1 mouse cellular context compared by ENCODE assay signal in the genomic region with DNA sequence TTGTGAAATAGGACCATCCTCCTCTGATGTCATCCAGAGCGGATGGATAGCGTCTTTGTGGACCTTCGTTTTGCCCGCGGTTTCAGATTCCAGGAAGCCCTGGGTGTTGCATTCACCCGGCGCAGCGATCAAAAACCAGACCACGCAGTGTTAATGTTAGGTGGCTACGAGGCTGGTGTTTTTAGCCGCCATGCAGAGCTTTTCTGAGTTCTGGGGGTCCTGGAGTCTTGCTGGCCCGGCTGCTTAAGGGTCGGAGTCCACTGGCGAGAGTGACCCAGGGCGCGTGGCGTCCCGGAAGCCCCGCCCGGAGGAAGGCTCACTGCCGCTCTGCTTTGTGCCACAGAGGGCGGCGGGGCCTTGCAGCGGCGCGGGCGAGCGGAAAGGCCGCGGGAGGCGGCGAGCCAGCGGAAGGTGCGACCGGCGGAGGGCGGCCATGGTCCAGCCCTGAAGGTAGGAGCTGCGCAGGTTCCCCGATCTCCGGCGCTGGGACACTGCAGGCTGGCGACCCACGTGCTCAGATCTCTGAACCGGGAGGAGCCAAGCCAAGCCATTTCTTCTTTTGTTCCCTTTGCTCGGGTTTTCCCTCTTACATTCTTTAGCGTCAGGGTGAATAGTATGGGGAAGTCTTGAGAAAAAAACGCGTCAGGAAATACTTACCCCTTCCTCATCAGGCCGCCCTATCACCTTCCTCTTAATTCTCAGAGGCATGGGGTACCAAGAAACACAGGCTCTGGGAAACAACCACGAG.
TF ChIP-seq lines count a peak whose summit lies in the region.

No protein-coding gene starts in this region.

TF ChIP-seq in MEL, 35 proteins besides CTCF, POLR2A, EP300 and RAD21 (continued from another document):
- TF ChIP-seq NRF1 (IDR thresholded peaks at IDR 0.05; ENCODE audit: insufficient read depth, low read depth, low read length, poor library complexity, severe bottlenecking) (peak; percentile 30; the same call in 1 of the 2 replicates), CHD1 (IDR thresholded peaks at IDR 0.05; ENCODE audit: low read depth, low read length) (0 out of 2 replicates have a peak, but pooled peaks have one; percentile 64), GATA1 (IDR thresholded peaks at IDR 0.05; ENCODE audit: low read depth, low read length) (no peak), NELFE (IDR thresholded peaks at IDR 0.05; ENCODE audit: low read depth, low read length) (peak; percentile 65), TAL1 (IDR thresholded peaks at IDR 0.05; ENCODE audit: low read length) (no peak), MAZ (IDR thresholded peaks at IDR 0.05; ENCODE audit: low read depth, low read length) (peak; percentile 51; the same call in 1 of the 2 replicates), GABPA (IDR thresholded peaks at IDR 0.05; ENCODE audit: low read depth, low read length) (no peak), ZMIZ1 (IDR thresholded peaks at IDR 0.05; ENCODE audit: low read depth, low read length) (0 out of 2 replicates have a peak, but pooled peaks have one; percentile 24), USF1 (IDR thresholded peaks at IDR 0.05; ENCODE audit: low read depth, low read length) (peak; percentile 65), MEF2A (IDR thresholded peaks at IDR 0.05; ENCODE audit: extremely low read depth, insufficient replicate concordance, low read depth, low read length, poor library complexity, severe bottlenecking) (no peak), ZKSCAN1 (IDR thresholded peaks at IDR 0.05; ENCODE audit: low read depth, low read length) (no peak), JUND (IDR thresholded peaks at IDR 0.05; ENCODE audit: low read depth, low read length) (no peak), MYC (IDR thresholded peaks at IDR 0.05; ENCODE audit: low read depth, low read length) (peak; percentile 91), HCFC1 (IDR thresholded peaks at IDR 0.05; ENCODE audit: low read depth, low read length) (no peak; the same call in 1 of the 2 replicates), MYB (IDR thresholded peaks at IDR 0.05; ENCODE audit: low read depth, low read length) (no peak), MAX (IDR thresholded peaks at IDR 0.05; ENCODE audit: low read length) (peak; percentile 91), E2F4 (IDR thresholded peaks at IDR 0.05; ENCODE audit: borderline replicate concordance, low read depth, low read length) (no peak), KAT2A (conservative IDR thresholded peaks at IDR 0.05; ENCODE audit: low read depth, low read length) (no peak; the same call in 1 of the 2 replicates), TCF12 (IDR thresholded peaks at IDR 0.05; ENCODE audit: low read depth, low read length) (0 out of 2 replicates have a peak, but pooled peaks have one; percentile 8), RCOR1 (IDR thresholded peaks at IDR 0.05; ENCODE audit: low read depth, low read length) (no peak), TBP (IDR thresholded peaks at IDR 0.05; ENCODE audit: low read depth, low read length) (peak; percentile 52), ZNF384 (IDR thresholded peaks at IDR 0.05; ENCODE audit: low read depth, low read length) (peak; percentile 83), POLR2AphosphoS2 (IDR thresholded peaks at IDR 0.05; ENCODE audit: low read length) (no peak), CHD2 (IDR thresholded peaks at IDR 0.05; ENCODE audit: low read length) (no peak), ZC3H11A (IDR thresholded peaks at IDR 0.05; ENCODE audit: low read depth, low read length) (no peak), MAFK (IDR thresholded peaks at IDR 0.05; ENCODE audit: borderline replicate concordance, low read depth, low read length) (no peak)
